Mouse (Mus musculus) MEL-GATA-1-ER (cell line): ENCODE results near the gene Eid3.
A peak's percentile ranks its signal among the peaks of the same experiment; 100 is the strongest.

Experiments
- DNase-seq: peaks from one replicate; pipeline ENCODE4 v3.0.0-alpha.2; 2012; ENCODE audit warnings: low read depth; ENCODE audit errors: extremely low read depth

The Eid3 gene

GRCm38 (mm10) chr10:82860181-82860928 is 6.1 kb upstream of the Eid3 start:
- peak; percentile 75 for DNase-seq

GRCm38 (mm10) chr10:82860929-82861315 is 5.5 kb upstream of the Eid3 start:
- no peak for DNase-seq

DNA sequence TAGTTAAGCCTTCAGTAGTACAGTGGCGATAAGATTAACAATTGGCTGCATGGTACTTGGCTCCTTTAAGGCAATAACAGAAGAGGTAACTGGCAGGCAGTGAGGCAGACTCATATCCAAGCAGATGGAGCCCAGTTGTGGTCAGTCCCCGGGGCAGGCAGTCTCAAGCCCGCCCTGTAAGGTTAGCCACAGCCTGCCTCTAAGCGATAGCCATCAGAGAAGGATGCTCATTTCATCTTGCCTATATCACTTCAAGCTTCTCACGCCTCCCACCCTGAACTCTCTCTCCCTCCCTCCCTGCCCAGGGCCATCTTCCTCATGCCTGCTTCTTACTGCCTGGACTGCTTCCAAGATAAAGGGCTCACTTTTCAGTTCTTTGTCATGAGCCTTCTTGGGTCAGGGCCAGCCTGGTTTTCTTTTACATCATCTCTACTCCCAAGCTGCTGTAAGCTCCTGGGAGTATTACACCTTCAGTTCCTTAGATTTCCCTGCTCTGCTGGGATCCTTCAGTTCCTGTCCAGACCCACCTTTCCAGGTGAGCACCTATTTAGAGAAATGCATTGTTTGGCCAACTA is 3.2 kb upstream of the Eid3 start:
- no peak for DNase-seq

DNA sequence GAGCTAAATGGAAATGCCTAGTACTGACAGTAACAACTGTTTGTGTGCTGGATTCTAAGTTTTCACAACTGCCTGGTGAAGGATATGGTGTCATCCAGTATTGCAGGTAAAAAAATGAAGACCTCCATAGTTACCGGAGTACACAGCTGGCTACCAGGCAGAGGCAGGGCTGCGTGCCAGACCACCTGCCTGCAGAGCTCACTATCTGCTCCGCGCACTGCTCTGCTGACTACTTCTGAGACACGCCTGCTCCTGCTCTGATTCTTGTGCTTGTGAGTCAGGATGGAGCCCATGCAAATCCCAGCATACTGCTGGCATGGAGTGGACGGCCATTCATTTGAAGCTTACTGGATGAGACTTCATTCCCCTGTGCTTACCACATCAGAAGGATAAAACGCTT is 2.6 kb upstream of the Eid3 start:
- no peak for DNase-seq

DNA sequence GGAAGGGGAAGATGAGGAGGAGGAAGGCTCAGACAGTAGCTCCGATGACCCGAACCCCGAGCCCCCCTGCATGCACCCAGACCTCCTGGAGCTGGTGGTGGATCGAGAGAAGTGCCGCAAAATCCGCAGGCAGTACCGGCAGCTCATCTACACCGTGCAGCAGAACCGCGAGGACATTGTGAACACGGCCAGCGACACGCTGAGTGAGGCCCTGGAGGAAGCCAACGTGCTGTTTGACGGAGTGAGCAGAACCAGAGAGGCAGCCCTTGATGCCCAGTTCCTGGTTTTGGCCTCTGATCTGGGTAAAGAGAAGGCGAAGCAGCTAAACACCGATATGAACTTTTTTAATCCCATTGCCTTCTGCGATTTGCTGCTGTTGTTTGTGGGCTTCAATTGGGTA is 406 bp downstream of the Eid3 start:
- DNase-seq: no peak

DNA sequence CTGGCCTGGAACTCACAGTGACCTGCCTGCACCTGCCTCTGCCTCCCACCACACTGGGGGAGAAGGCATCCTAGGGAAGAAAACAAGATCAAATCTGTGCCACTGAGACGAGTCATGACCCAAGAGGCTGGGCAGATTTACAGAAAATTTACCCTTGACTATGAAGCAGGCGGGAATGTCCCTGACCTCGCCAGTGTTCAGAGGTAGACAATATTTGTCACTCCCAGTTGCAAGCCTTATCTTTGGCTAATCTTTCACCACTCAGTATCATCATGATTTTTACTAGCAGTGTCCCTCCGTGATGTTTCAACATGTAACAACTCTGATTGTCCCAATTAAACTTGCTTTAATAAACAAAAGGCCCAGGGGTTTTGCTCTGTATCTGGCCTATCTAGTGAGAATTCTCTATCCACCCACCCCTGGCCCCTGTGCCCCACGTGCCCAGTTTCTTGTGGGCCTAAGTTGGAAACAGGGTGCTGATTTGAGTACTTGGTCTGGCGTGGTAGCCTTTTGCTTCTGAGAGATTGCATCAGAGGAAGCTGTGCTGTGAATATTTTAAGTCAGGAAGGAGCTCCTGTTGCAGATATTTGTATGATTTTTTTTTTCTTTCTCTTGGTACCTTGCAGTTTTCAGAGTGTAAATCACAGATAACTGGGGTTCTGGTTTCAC is 2.1 kb downstream of the Eid3 start:
- DNase-seq: no peak

DNA sequence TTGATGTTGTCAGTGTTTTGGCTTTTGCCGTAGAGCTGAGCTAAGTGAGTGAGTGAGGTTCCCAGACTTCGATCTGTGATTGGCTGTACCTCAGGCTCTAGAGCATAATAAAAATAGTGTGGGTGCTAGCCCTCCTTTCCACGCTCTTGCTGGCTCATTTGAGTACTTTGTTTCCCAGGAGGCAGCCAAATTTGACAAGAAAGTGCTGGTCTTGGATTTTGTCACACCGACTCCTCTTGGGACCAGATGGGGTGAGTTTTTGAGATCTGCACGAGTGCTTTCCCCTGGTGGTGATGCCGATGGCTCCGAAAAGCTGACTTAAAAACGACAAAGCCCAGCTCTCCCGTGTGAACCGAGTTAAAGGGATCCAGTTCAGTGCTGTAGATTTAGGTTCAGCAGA is 9.0 kb downstream of the Eid3 start:
- DNase-seq: no peak

DNA sequence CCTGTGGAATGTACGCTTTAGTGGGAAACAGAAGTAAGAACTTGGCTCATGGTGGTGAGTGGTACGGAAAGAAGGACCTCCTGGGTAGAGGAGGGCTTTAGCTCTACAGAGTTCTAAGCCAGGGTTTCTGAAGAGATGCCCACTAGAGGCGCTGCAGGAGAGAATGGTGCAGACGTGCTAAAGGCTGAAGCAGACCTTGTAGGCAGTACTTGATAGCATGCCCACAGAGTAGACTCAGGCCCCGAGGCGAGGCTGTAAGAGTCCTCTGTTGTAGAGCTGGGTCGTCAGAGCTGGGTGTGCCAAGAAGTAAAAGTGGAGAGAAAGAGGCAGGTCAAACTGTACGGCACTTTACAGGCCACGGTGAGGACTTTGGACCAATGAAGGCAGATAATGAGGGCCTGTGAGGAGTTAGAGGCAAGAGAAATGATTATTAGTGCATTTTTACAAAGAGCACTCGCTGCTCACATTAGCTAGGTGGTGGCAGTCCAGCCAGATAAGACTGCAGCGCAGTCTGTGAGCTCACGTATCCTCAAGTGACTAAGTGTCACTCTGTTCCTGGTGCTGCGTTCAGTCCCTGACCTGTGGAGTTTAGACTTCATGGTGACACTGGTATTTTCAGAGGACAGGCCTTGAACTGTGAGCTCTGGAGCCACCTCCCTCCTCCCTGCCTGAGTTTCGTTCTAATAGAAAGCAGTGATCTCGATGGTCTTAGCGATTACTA is 9.8 kb downstream of the Eid3 start:
- no peak for DNase-seq

DNA sequence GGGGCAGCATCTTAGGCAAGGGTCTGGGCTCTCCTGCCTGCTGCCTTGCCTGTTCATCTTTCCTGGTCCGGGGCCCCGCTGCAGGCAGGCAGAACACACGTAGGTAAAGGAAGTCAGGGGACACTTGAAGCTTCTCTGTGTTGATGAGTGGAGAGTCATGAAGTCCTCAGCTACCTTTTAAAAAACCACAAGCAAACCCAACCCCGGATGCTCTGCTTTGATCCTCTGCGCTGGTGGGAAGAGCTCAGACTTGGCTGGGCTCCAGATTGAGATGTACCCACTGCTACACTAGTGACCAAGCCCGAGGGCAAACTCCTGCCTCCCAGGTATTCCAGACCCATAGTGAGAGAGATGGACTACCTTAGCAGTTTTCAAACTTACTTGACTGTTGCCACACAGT is 20.9 kb downstream of the Eid3 start:
- DNase-seq: no peak

GRCm38 (mm10) chr10:82888576-82888975 is 22.1 kb downstream of the Eid3 start:
- DNase-seq: no peak

GRCm38 (mm10) chr10:82889447-82889973 is 23.1 kb downstream of the Eid3 start:
- DNase-seq: no peak

DNA sequence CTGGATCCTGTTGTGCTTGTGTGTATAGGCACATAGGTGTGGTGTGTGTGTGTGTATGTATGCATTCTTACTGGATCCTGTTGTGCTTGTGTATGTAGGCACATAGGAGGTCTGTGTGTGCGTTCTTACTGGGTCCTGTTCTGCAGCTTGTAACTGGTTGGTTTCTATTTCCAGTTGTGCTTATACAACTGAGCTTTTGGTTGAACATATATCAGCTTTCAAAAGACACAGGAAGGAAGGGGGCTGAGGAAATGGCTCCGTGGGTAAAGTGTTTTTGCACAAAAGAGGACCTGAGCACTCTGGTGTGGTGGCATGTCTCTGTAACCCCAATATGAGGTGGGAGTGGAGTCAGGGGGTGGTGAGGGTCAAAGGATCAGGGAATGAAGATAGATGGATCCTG is 24.5 kb downstream of the Eid3 start:
- DNase-seq: no peak

DNA sequence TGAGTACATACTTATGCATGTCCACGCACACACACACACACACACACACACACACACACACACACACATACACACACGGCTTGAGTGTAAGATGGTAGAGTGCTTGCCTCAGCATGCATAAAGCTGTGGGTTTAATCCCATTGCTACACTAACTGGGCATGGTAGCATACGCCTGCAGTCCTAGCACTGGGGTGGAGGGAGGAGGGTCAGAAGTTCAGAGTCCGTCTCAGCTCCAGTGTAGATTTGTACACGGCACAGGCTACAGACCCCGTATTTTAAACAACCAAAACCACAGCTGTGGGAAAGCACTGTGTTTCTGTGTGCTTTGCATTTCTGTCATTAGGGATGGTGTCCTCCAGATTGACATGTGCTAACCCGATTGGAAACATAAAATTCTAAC is 25.0 kb downstream of the Eid3 start:
- no peak for DNase-seq

DNA sequence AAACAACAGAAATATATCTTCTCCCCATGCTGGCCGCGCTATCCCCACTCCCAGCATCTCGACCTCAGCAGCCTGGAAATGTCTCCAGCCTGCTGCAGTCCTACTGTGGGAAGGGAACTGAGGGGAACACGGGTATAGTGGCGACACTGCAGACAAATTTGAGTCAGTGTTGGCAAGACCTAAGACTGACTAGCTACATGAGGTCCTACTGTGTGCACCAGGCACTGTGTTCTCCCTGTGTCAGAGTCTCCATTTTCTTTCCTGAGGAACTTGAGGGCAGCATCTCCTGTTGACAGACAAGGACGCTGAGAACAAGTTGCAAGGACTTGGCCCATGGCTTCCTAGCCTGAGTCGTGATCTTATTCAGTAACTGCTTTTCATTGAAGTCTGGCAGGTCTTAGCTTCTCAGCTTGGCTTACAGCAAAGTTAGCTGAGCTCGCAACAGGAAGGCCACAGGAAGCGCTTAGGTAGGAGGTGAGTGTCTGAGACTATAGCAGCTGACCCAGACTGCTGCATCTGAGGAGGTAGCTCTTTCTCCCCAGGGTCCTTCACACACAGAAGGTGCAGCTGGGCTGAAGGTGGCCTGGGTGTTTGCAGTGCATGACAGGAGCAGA is 26.1 kb downstream of the Eid3 start:
- no peak for DNase-seq

DNA sequence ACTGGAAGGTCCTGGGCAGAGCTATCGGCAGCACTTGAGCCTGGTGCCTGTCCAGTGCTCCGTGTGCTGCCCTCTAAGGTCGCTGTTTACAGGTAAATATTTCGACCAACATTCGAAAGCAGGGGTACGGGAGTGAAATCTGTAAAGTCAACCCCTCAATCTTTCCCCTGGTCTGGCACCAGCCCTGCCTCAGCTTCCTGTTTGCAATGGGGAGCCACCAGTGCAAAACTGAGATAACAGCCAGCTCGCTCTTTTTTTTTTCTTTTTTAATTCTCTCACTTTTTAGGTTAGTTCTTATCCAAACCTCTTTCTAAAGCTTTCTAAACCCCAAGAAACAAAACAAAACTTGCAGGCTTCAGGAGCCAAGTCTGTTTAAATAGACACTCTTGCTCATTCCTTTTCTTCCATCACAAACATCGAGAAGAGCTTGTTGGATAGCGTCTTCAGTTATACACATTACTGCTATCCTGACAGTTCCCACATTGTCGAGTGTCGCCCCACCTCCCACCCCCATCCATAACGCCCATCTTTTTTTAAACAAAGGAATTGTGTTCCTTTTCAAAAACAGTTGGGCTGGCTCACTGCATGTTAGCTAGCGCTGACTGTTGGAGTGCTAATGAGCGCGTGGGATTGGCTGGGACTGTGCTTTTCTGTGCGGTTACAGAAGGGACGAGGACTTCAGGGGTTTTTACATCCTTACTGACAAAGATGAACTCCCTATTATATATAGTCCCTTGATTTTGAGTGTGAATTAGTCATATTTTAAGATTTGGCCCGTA is 27.6 kb downstream of the Eid3 start:
- DNase-seq: peak; percentile 56

DNA sequence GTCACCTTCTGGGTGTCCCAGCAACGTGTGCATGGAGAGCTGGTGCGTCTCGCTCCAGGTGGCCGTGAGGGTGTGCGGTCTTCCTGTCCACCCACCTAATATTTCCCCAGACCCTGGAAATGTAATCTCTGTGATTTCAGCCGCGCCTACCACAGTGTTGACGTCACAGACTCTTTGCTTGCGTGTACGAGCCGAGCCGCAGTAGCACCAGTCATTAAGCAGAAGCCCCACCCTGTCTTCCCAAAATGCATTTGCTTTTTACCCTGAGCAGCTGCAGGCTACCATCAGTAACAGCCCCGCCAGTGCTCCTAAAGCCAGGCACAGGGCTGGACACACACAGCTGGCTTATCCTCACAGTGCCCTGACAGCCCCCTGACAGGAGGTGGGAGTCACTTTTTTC is 31.5 kb downstream of the Eid3 start:
- DNase-seq: no peak

- no peak for DNase-seq
Measured at GRCm38 (mm10) chr10:82898893-82899292, 32.5 kb downstream of the Eid3 start.

GRCm38 (mm10) chr10:82899810-82900421 is 33.5 kb downstream of the Eid3 start:
- no peak for DNase-seq

- no peak for DNase-seq
Measured at GRCm38 (mm10) chr10:82900546-82900945, 34.1 kb downstream of the Eid3 start.

DNA sequence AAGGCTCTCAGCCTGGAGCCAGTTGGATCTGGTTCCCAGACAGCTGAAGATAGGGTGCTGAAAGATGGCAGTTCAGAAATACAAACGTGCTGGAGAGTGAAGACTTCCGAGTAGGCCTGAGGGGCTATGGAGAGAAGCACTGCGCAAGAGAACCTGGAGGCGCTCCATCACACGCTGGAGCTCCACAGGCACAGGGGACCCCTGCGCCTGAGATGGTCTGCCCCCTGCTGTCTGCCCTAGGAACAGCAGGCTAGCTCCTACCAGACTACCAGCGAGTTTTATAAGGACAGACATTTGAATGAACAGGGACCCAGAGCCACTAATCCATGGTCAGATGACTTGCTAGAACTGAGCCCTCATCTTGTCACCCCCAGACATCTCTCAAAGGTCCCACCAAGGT is 35.0 kb downstream of the Eid3 start:
- DNase-seq: peak; percentile 54
